Mouse (Mus musculus): Measurements from ENCODE around the gene Lsm6.
A peak's percentile ranks its signal among the peaks of the same experiment; 100 is the strongest.

The Lsm6 gene

DNA sequence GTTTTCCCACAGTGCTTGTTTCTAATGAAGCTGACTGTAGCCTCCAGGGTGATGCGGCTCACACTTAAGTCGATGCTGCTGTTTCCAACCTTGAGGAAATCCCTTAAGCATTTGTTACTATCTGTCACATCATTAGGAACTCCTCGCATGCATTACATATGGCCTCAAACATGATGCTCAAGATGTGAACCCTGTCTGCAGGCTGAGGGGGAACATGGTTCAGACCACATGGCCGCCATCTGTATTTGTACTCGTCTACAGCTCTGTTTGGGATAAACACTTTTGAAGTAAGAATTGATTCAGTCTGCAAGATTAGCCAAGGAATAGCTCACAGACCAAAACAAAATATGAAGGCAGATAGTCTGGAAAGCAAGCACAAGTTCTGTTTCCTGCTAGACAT lies 14.9 kb downstream of the Lsm6 start:
- no peak for DNase-seq (ENCODE audit: low read depth, low spot score)

DNA sequence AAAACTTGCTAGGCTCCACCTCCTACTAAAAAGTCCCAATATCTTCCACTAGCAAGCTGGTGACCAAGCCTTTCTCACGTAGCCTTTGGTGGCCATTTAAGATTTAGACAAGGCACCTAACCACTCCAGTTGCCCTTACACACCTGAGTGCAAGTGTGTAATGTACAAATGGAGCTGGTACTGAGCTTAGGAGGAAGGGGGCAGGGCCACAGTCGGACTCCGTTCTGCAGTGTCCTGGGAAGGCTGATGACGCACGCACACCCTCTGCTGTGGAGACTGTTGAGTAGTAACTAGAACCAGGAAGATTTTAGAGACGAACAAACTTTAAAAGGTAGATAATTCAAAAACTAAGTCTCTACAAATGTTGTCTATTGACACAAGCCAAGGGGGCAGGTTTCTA lies 19.7 kb downstream of the Lsm6 start:
- no peak for DNase-seq (ENCODE audit: low read depth, low spot score)

DNA sequence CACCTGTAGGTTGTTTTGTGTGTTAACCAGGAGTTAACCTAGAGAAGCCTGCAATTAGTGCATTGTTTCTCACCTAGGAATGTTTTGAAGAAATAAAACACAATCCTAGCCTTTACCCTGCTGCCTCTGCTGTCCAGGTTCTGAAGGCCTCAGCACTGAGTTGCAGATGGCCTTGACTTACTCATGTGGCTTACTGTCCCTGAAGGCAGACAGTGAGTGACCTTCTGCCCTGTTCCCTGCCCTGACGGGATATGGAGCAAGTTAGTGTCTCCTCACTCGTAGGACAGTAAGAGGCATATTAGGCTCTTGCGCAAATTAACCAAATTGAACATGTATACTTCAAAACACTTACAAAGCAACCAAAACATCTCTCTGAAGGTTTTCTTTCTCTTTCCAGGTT lies 22.3 kb downstream of the Lsm6 start:
- no peak for DNase-seq (ENCODE audit: low read depth, low spot score)

DNA sequence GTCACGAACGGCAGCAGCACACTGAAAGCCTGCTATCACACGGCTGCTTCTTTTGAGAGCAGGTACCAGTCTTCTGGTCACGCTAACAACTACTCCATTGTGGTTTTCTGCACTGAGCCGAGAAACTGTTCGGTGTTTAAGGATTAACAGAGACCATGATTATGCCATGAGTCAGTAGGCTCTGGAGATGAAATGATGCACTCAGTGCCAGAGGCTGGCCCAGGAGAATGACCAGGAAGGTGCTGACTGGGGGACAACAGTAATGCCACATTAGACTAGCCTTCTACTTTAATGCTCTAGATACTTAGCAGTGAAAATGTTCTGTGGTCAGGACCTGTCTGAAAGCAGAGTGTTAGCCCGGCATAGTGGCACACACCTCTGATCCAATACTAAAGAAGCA lies 23.0 kb downstream of the Lsm6 start:
- DNase-seq (ENCODE audit: low read depth, low spot score) = no peak

DNA sequence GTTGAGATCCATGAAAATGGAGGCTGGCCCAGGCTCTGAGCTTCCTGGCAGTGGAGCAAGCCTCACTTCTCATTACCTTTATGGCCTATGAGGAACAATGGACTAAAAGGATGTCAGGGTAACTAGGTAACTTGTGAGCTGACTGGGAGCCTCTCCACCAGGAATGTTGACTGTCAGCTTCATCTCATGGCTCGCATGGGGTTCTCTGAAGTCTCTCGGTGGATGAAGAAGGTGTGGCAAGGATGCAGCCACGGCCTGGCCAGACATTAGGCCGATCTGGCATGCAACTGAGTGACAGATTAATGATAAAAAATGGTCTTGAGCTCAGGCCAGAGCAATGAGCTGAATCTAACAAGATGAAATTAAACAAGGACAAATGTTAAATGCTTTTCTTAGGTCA lies 27.7 kb downstream of the Lsm6 start:
- DNase-seq (ENCODE audit: low read depth, low spot score) = no peak

DNA sequence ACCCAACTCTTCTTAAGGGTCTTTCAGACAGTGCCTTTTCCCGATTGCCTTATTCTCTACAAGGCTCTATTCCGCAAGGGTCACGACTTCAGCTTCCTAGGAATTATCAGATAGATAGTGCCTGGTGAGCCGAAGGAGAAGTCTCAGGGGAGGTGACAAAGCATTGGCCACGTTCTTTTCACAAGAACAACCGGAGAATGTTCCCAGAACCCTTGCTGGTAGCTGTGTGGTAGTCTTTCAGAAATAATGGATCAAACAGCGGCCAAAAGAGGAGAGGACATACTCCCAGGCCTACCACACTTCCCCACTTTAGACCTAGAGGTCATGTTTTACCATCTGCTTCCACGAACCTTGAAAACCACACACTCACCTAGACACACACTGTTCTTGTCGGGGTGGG lies 44.1 kb downstream of the Lsm6 start:
- no peak for DNase-seq (ENCODE audit: low read depth, low spot score)

DNA sequence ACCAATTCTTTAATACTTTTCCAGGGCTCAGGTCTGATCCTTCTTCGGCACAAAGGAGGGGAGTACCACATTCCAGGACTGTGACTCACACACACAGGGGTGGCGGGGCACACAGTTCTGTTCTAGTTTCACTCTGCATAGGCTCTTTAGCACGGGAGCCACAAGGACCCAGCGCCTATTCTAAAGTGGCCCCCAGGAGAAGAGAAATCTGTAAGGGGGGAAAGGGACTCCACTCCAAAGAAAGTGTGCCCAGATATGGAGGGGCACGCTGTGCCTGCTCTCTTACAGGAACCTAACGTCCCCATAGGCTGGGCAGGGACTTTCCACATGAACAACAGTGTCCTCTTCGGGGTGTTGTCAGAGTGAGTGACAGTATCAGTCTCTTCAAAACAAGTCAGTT lies 49.7 kb downstream of the Lsm6 start:
- DNase-seq (ENCODE audit: low read depth, low spot score) = peak; percentile 5

DNA sequence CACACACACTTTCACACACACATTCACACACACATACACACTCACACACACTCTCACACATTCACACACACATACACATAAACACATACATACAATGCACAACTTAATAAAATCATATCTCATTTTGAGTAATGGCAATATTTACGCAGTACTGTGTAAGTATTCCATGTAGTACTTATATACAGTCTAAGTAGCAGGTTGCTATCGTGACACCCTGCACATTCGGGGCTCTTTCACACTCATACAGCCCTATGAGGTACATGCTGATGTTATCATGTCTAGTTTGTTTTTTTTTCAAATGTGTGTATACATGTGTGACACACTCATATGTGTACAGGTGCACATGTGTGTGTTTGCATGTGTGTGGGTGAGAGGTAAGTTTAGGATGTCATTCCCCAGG lies 50.4 kb downstream of the Lsm6 start:
- DNase-seq (ENCODE audit: low read depth, low spot score) = no peak

DNA sequence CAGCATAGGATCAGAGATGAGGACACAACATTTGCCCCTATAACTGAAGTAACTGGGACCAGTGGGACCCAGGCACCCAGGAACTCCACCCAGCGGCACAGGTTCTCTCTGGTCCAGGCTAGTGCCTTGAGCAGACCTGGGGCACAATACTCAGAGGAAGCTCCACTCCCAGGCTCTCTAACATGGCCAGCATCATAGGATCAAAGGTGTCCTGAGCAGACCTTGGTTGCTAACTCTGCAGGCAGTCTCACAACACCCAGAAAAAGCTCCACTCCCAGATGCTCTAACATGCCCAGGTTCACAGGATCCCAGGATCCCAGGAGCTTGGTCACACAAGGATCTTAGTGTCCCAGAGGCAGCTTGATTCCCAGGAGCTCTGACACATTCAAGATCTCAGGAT lies 55.4 kb downstream of the Lsm6 start:
- no peak for DNase-seq (ENCODE audit: low read depth, low spot score)

DNA sequence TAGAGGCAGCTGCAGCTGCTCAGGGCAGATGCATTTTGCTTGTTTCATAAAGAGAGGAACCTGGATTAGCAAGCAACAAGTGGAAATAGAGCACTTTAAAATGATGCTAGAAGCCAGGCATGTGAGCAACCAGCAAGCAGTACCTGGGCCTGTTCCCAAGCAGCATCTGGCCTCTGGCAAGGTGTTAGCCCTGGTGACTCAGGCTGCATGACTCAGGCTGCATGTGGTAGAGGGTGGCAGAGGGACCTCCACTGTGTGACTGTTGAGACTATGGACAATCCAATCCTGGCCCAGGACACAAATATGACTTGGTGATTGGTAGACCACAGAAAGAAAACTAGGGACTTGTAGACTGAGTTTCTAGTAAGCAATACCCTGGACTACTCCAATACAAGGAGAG lies 56.0 kb downstream of the Lsm6 start:
- DNase-seq (ENCODE audit: low read depth, low spot score) = no peak

DNA sequence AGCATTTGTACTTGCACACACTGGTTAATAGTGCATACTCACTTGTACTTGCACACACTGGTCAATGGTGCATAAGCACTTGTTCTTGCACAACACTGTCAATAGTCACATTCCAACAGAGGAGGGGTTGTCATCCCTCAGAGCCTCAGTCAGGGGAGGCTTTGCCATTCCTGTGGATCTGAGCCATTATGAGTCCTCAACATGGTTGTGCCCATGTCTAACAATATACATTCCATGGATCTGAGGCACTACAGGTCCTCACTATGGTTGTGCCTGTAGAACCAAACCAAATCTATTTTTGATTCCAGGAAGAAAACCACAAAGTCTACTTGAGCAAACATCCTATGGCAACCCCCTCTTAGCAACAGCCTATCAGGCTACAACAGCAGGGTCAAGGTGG lies 61.8 kb downstream of the Lsm6 start:
- DNase-seq (ENCODE audit: low read depth, low spot score) = no peak

DNA sequence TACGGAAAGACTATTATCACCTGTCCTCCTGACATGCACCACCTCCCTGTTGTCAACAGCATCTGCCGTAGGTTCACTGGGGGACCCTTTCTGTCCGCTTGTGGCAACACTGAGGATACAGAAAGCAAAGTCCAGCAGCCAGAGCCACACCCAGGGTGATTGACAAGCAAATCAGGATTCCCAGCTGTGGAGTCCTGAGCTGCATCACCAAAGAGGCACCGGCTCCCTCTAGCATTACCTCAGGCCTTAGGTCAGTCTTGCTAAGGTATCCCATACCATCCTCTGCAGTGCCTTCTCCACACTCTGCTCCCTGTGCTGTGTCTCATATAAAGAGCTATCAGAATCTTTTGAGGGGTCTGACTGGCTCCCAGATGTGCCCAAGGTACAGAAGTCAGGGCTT lies 66.0 kb downstream of the Lsm6 start:
- no peak for DNase-seq (ENCODE audit: low read depth, low spot score)
